In the genomic region with DNA sequence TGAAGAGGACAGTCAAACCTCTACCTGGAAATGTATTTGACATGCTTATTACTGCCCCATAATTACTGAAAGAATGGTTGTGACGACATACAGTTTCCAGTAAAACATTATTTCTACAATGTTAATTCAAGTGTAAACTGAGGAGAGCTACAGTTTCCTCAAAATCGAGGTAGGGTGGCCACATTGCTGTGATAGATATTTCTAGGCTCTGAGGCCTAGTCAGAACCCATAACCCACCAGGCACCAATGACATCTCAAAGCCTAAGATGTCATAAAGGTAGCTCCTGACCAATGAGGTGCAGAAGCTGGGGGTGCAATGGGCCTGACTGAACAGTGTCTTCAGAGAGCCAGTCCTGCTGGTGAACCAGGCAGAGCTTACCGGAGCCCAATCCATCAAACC, we compare ENCODE assay signal across 38 mouse cellular contexts. TPM values are rescaled to one million over a fixed set of nuclear protein-coding genes. Genes with fewer than 3 reads are reported as not detected.
"Had no signal": no experiment of that assay in that cellular context is flagged by ENCODE, and none has a peak within 500 bp of the region (broad histone marks: within the 10 kb centered on the region; RNA-seq: fewer than 3 reads in every experiment).

A gene (plus strand): TSS at position 301 of the 400 bp plus-strand sequence.

- H3K27ac ChIP-seq: left cerebral cortex, adult 2 months; limb, embryonic 10.5 days; limb, embryonic 12.5 days; limb, embryonic 13.5 days; limb, embryonic 15.5 days; liver, embryonic 12.5 days; liver, embryonic 13.5 days; liver, embryonic 14.5 days; liver, embryonic 15.5 days; lung, embryonic 15.5 days; macrophage; midbrain, embryonic 10.5 days; midbrain, embryonic 12.5 days; midbrain, embryonic 13.5 days; midbrain, embryonic 15.5 days had no signal

- H3K4me3 ChIP-seq: left cerebral cortex, adult 2 months; limb, embryonic 10.5 days; limb, embryonic 12.5 days; limb, embryonic 13.5 days; limb, embryonic 15.5 days; liver, embryonic 12.5 days; liver, embryonic 13.5 days; liver, embryonic 15.5 days; lung, embryonic 15.5 days; megakaryocyte, embryonic 14.5 days; midbrain, embryonic 10.5 days; midbrain, embryonic 12.5 days; midbrain, embryonic 13.5 days; midbrain, embryonic 15.5 days; myocyte had no signal

- H3K36me3 ChIP-seq: limb, embryonic 10.5 days; limb, embryonic 12.5 days; limb, embryonic 13.5 days; limb, embryonic 15.5 days; liver, embryonic 12.5 days; liver, embryonic 13.5 days; liver, embryonic 15.5 days; lung, embryonic 15.5 days; midbrain, embryonic 10.5 days; midbrain, embryonic 12.5 days; midbrain, embryonic 13.5 days; midbrain, embryonic 15.5 days had no signal

- H3K27me3 ChIP-seq: limb, embryonic 12.5 days; limb, embryonic 13.5 days; limb, embryonic 15.5 days; liver, embryonic 12.5 days; liver, embryonic 13.5 days; liver, embryonic 15.5 days; lung, embryonic 15.5 days; midbrain, embryonic 12.5 days; midbrain, embryonic 13.5 days; midbrain, embryonic 15.5 days had no signal

- H3K4me1 ChIP-seq: limb, embryonic 10.5 days; limb, embryonic 12.5 days; limb, embryonic 13.5 days; limb, embryonic 15.5 days; liver, embryonic 12.5 days; liver, embryonic 13.5 days; liver, embryonic 15.5 days; lung, embryonic 15.5 days; megakaryocyte, embryonic 14.5 days; midbrain, embryonic 10.5 days; midbrain, embryonic 12.5 days; midbrain, embryonic 13.5 days; midbrain, embryonic 15.5 days had no signal

- DNase-seq: left cerebral cortex, postnatal 4 days; liver; liver, embryonic 13.5 days; liver, postnatal 0 days; lung, adult 18-20 months; lung, adult 2 months; lung, embryonic 14.5 days; lung, postnatal 10 days; lung, postnatal 14 days; lung, postnatal 36 days; lung, postnatal 4 days; midbrain, embryonic 14.5 days had no signal

RNA-seq across cellular contexts. Expression of the gene that starts here (rescaled TPM):
- polyA plus RNA-seq: limb, embryonic 10.5 days; limb, embryonic 11.5 days; limb, embryonic 12.5 days; limb, embryonic 13.5 days; limb, embryonic 14.5 days; limb, embryonic 15.5 days; liver, adult 2 months; liver, embryonic 11.5 days; liver, embryonic 12.5 days; liver, embryonic 13.5 days; liver, embryonic 15.5 days; liver, embryonic 16.5 days; liver, postnatal 0 days; lung, adult 2 months; lung, embryonic 14.5 days; lung, embryonic 15.5 days; lung, embryonic 16.5 days; lung, postnatal 0 days; macrophage; midbrain, embryonic 10.5 days; midbrain, embryonic 11.5 days; midbrain, embryonic 12.5 days; midbrain, embryonic 13.5 days; midbrain, embryonic 14.5 days; midbrain, embryonic 15.5 days; midbrain, embryonic 16.5 days; midbrain, postnatal 0 days; myocyte had no signal
